Mouse (Mus musculus) E14TG2a.4 (cell line): ENCODE measurements at regions not wholly inside any gene's neighbourhood (a gene's known extent, or its start where the extent isn't known, plus 50 kb on each side); places are given as distances from the start of the nearest gene placed in this dataset.

Source experiments
- CTCF ChIP-seq: conservative IDR thresholded peaks from 2 replicates; pipeline ENCODE4 v1.5.1; 2014; ENCODE audit warnings: low read length
- NANOG ChIP-seq: IDR thresholded peaks from 2 replicates; pipeline ENCODE4 v1.6.1; 2014; ENCODE audit warnings: borderline replicate concordance, low read length, mixed read lengths
- POU5F1 ChIP-seq: IDR thresholded peaks from 2 replicates; pipeline ENCODE4 v1.6.1; 2014; ENCODE audit warnings: low read length, borderline replicate concordance

DNA sequence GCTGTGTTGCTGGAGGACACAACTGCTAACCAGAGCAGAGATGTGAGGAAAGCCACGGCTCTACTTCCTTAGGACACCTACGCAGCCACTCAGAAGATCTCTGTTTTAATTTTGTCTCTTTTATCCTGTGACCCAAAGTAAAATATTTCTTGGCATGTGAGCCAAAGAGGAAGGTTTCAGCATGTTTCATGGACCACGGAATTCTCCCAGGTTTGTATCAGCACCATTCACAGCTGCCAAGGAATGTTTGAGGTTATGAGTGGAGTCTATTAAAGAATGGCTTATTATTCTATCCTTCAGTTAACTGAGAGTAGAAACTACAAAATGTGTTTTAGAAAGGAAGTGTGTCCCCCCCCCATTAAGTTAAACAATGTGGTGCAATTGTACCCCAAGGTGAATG lies 429.8 kb downstream of the Rnf144b start:
- no peak for TF ChIP-seq CTCF
- TF ChIP-seq POU5F1 = no peak
- TF ChIP-seq NANOG = no peak
